Mouse (Mus musculus) CH12.LX (cell line): ENCODE measurements around the gene Etnk2.

Experiments
- BHLHE40 ChIP-seq: IDR thresholded peaks from 2 replicates; pipeline ENCODE4 v1.6.1; 2011; ENCODE audit warnings: mild to moderate bottlenecking, low read depth, low read length, improper control_type of control experiment
- CTCF ChIP-seq, 2 experiments: IDR thresholded peaks in 1 of 2; conservative IDR thresholded peaks in 1 of 2; 2 replicates each; pipeline ENCODE4 v1.5.1; 2011 to 2012; ENCODE audit warnings: low read depth in 2 of 2, low read length in 2 of 2, improper control_type of control experiment in 1 of 2, inconsistent platforms in 1 of 2, mild to moderate bottlenecking in 1 of 2, moderate library complexity in 1 of 2
- MAX ChIP-seq: IDR thresholded peaks from 2 replicates; pipeline ENCODE4 v1.6.1; 2011; ENCODE audit warnings: low read length, improper control_type of control experiment
- USF1 ChIP-seq: IDR thresholded peaks from 2 replicates; pipeline ENCODE4 v1.6.1; 2014; ENCODE audit warnings: low read depth, mild to moderate bottlenecking, inconsistent platforms, low read length, improper control_type of control experiment

GRCm38 (mm10) chr1:133375696-133376346 lies 12.4 kb downstream of the Etnk2 start:
- TF ChIP-seq CTCF (conservative IDR thresholded peaks at IDR 0.05 in 1 of 2, IDR thresholded peaks at IDR 0.05 in 1 of 2; ENCODE audit: low read depth in 2 of 2, low read length in 2 of 2) = no peak
- TF ChIP-seq BHLHE40 = 0 out of 2 replicates have a peak, but pooled peaks have one; percentile 8
- no peak for TF ChIP-seq MAX
- TF ChIP-seq USF1 = no peak
